Mouse (Mus musculus) bone marrow macrophage, adult 2 months (primary cell): ENCODE results near the gene Gm28230. TPM values are rescaled to one million over a fixed set of nuclear protein-coding genes. Genes with fewer than 3 reads are reported as not detected.

Experiments used
- H3K27ac ChIP-seq: 2 replicates; pipeline ENCODE4 v1.5.1; 2012; ENCODE audit warnings: low read depth, low read length; ENCODE audit not compliant: insufficient read depth
- H3K4me1 ChIP-seq: 2 replicates; pipeline ENCODE4 v1.6.1; 2012; ENCODE audit warnings: low read length; ENCODE audit not compliant: control insufficient read depth, insufficient read depth
- H3K4me3 ChIP-seq: 2 replicates; pipeline ENCODE4 v1.5.1; 2012; ENCODE audit warnings: mild to moderate bottlenecking, low read length, moderate library complexity; ENCODE audit not compliant: insufficient read depth
- CTCF ChIP-seq: IDR thresholded peaks from 2 replicates; pipeline ENCODE4 v1.5.1; 2012; ENCODE audit warnings: low read depth, mild to moderate bottlenecking, low read length, moderate library complexity
- POLR2A ChIP-seq: IDR thresholded peaks from 2 replicates; pipeline ENCODE4 v1.6.1; 2012; ENCODE audit warnings: mild to moderate bottlenecking, low read depth, low read length, borderline replicate concordance
- polyA plus RNA-seq: library from polyadenylated mRNA; stranded (reverse); fragments of >200 nt; gene quantifications from 2 replicates; pipeline ENCODE4 v1.2.4, GENCODE M21; 2012; ENCODE audit not compliant: missing spikeins, insufficient read depth, insufficient read length

Gene Gm28230
- polyA plus RNA-seq, 1 experiment, result not detected

DNA sequence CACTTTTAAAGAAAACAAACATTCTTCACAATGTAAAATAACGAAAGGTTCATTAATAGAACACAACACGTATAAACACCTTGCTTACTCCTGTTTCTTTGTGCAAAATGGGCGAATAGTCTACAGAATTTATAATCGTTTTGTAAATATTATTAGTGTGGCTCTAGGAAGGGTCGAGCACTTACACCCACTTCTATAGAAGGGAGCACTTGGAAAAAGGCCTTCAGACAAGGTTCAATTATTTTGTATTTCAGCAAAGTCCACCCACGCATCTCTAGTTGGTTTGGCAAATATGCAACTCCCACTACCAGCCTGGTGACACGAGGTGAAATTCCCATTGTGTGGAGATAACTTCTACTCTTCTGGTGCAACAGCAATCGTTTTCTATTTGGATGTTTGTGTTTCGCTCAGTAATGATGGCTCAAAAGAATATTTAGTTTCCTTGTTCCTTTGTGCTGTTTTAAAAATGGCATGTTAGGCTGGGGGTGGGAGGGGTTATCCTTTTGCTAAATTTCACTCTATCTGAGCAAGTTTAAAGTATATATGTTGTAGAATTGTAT lies 22.0 kb downstream of the Gm28230 start:
- no peak overlapping the region for H3K4me3 ChIP-seq
- no peak for TF ChIP-seq POLR2A
- no peak for TF ChIP-seq CTCF

DNA sequence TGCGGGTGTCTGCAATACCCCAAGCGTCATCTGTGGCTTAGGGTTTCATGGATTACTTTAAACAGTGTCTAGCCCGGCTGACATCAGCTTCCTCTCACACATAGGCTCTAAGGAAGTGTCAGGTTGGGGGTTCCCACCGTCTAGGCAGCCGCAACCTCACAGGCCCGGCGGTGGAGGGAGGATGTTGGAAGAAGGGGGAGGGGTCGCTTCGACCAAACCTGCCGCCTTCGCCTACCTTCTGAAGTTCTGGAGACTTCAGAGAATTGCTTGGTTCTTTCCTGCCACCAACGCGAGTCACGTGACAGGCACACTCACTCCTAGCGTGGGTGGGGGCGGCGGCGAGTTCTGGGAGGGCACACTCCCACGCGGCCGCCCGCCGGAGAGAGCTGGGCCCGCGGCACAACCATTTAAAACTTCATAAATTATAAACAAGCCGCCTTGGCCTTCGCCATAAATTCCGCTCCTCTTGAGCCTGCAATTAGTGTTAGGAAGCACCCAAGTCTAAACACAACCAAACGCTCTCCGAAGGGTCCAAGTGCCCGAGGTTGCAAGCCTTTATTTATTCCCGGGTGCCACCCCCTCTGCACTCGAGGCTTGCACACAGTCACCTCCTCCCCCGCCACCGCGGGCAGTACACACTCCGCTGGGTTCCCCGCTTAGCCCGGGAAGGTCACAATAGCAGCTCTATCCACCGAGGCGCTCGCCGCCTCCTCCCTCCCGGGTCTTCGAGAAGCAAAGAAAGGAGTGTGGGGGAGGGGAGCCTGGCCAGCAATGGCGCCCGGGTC lies 23.0 kb downstream of the Gm28230 start:
- no peak for TF ChIP-seq POLR2A
- no peak for TF ChIP-seq CTCF
- H3K4me1 ChIP-seq, result 0 out of 2 replicates have a peak, but pooled peaks cover 2% of the 10 kb centered on the region
- no peak overlapping the region for H3K27ac ChIP-seq
- peak overlapping the region; percentile 2; the same call in 1 of the 2 replicates for H3K4me3 ChIP-seq

More for the DNA sequence above, 22.0 kb downstream of the Gm28230 start:
- no peak overlapping the region for H3K27ac ChIP-seq
- H3K4me1 ChIP-seq, result 0 out of 2 replicates have a peak, but pooled peaks cover 2% of the 10 kb centered on the region

DNA sequence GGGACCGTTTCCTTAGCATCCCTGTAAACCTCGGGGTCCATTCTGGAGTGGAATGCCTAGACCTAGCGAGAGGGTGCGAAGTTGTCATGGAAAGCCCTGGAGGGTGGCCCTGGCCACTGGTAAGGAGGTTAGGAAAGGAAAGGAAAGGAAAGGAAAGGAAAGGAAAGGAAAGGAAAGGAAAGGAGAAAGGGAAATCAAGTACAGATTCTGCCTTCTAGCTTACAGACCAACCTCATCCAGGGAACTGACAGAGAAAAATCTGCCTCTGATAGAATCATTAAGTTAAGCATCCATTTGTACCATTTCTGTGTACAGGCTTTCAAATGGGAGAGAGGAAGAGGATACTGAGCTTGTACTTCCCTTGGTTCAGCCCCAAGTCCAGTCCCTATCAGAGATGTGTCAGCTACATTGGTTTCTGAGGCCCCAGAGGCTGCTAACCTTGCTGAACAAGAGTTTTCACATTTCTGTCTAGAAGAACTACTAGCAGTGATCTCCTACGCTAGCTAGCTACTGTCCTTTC lies 24.3 kb downstream of the Gm28230 start:
- Histone ChIP-seq H3K4me3 (no peak overlapping the region), H3K4me1 (0 out of 2 replicates have a peak, but pooled peaks cover 2% of the 10 kb centered on the region), H3K27ac (no peak overlapping the region)
- TF ChIP-seq POLR2A (no peak), CTCF (no peak)

DNA sequence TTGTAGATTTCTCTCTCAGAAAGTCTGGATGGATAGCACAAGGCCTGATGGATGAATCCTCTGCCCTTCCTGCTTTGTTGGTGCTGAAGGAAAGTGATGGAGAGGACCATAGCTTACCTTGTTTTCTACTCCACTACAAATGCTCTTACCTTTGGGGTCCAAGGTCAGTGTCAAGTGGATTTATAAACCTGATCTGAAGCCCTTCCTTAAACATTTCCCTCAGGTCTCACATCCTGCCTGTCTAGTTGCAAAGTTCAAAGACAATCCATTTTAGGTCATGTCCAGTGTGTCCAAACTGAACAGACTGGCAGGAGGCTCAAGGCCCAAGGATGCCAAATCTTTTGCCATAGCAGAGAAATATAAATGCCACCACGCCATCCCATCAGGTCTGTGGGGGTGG lies 25.3 kb downstream of the Gm28230 start:
- H3K4me3 ChIP-seq, result no peak overlapping the region
- no peak overlapping the region for H3K27ac ChIP-seq
- H3K4me1 ChIP-seq, result 0 out of 2 replicates have a peak, but pooled peaks cover 2% of the 10 kb centered on the region
- TF ChIP-seq POLR2A (no peak), CTCF (no peak)

DNA sequence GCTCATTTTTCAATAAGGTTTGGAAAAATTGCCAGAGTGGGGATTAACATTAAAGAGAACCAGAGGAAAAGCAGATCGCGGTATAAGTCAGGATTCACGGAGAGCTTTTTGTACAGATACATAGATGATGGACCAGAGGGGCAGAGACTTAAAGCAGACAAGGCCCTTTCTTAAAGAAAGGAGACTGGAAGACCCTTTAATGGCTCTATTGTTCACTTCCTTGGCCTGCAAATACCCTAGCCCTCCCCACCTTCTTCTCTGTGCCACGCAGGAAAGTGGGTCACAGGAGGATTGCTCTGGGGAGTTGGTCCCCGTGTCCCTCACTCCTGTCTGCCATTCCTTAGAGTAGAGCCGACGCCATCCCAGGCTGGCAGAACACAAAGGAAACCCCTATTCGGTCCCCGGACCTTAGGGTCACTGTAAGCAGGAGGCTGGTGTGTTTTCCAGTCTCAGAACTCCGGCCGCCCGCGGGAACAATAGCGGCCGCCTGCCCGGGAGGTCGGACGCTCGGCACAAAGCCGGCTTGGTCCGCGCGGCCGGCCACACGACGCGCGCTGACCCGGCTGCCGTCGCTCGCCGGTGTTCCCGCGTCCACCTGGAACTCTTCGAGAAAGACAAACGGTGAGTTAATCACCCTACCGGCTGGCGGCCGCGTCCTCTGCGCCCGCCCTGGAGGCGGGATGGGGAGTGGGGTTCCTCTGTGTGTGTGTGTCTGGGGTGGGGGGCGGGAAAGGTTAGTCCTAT lies 26.1 kb downstream of the Gm28230 start:
- TF ChIP-seq POLR2A (no peak), CTCF (no peak)
- Histone ChIP-seq H3K4me1 (0 out of 2 replicates have a peak, but pooled peaks cover 2% of the 10 kb centered on the region), H3K4me3 (no peak overlapping the region), H3K27ac (no peak overlapping the region)

DNA sequence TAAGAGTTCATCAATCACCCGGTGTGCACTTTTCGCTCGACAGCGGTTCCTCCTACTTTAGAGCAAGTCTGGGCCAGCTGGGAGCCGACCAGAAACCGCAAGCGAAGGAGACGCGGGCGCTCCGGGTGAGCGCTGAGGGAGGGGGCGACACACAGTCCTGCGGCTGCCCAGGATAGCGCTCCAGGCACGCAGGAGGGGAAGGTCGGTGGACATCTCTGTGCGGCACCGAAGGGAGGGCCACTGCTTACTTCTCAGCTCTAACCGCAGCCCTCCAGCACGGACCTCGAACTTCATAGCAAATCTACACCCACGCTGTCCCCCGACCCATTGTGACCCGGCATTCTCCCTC lies 26.6 kb downstream of the Gm28230 start:
- H3K4me1 ChIP-seq, result 0 out of 2 replicates have a peak, but pooled peaks cover 2% of the 10 kb centered on the region
- TF ChIP-seq POLR2A, result no peak
- TF ChIP-seq CTCF, result no peak
- H3K4me3 ChIP-seq, result no peak overlapping the region
- no peak overlapping the region for H3K27ac ChIP-seq

DNA sequence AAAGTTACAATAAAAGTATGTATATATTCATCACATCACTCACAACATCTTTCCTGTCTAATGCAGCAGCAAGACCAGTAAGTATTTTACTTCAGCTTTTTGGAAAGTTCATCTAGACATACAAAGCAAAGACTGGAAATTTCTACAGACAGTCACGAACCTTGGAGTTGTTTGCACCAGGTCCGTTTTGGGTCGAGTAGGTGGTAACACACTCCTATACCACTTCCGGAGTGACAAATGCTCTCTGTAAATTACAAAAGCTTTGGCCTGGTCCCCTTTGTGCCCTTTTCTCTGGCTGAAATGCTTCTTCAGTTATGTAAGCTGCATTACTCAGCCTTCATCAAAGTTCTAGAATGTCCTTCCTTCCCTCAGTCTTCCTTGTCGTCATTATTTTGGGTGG lies 27.2 kb downstream of the Gm28230 start:
- TF ChIP-seq CTCF (no peak), POLR2A (no peak)
- no peak overlapping the region for H3K4me3 ChIP-seq
- 0 out of 2 replicates have a peak, but pooled peaks cover 2% of the 10 kb centered on the region for H3K4me1 ChIP-seq
- no peak overlapping the region for H3K27ac ChIP-seq

DNA sequence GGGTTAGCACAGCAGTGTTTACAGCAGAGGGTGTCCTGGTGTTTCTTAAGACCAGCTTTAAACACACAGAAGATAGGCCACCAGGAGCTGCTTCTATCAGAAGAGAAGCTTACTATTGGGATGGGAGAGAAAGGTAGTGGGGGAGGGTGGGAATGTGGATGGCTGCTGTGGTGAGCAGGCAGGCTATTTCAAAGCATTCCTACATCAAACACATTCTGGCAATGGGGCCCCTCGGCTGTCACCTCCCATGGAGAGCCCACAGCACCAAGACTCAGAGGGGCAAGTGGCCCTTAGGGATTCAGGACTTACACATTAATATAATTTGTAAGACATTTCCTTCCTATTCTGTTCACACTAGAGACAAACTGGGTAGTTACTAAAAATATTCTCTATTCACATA lies 33.6 kb downstream of the Gm28230 start:
- TF ChIP-seq POLR2A, result no peak
- no peak for TF ChIP-seq CTCF

DNA sequence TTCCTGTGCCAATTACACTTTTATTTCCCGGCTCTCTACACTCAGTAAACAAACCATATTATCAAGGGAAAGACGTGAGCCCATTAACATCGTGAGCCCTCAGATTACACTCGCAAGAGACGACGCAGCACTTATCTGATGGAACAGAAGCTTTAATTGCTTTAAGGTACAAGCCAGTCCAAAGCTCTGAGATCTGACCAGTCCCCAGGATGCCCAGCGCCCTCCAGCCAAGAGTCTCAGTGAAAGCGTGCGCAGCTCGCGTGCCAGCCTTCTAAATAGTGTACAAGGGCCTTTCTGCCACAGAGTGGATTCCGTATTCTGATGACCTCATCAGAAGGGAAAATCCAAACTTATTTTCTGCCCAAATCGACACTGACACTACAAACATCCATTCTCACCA lies 35.4 kb downstream of the Gm28230 start:
- no peak overlapping the region for H3K4me3 ChIP-seq
- TF ChIP-seq POLR2A (no peak), CTCF (no peak)
- H3K4me1 ChIP-seq, result no peaks in the 10 kb centered on the region
- no peak overlapping the region for H3K27ac ChIP-seq

More for the DNA sequence above, 33.6 kb downstream of the Gm28230 start:
- no peaks in the 10 kb centered on the region for H3K4me1 ChIP-seq
- no peak overlapping the region for H3K4me3 ChIP-seq
- H3K27ac ChIP-seq, result no peak overlapping the region
